Mouse (Mus musculus) urinary bladder, postnatal 4 days (tissue): ENCODE measurements around the gene Pigp.

Experiments used
- DNase-seq, 2 experiments: peaks; one replicate each; pipeline ENCODE4 v3.0.0; 2021 to 2022; ENCODE audit warnings: low spot score in 2 of 2

Gene Pigp

GRCm38 (mm10) chr16:94323681-94324080, 48.0 kb downstream of the Pigp start:
- DNase-seq = no peak

GRCm38 (mm10) chr16:94320223-94320622, 51.4 kb downstream of the Pigp start:
- DNase-seq = no peak

GRCm38 (mm10) chr16:94317752-94318151, 53.9 kb downstream of the Pigp start:
- no peak for DNase-seq

- no peak for DNase-seq
Measured at GRCm38 (mm10) chr16:94315215-94315614, 56.4 kb downstream of the Pigp start.

- no peak for DNase-seq
Measured at GRCm38 (mm10) chr16:94314626-94315025, 57.0 kb downstream of the Pigp start.

- DNase-seq = peak; percentile 98
Measured at GRCm38 (mm10) chr16:94313229-94314030, 58.2 kb downstream of the Pigp start, which contains the start of gene Hlcs. Gene Hlcs, minus strand, starts transcription at chr16:94313571.

- DNase-seq = peak; percentile 73 to 80
Measured at GRCm38 (mm10) chr16:94312663-94313228, 58.9 kb downstream of the Pigp start.

- DNase-seq = no peak
Measured at GRCm38 (mm10) chr16:94311931-94312330, 59.7 kb downstream of the Pigp start.

GRCm38 (mm10) chr16:94311416-94311815, 60.2 kb downstream of the Pigp start:
- DNase-seq = no peak

GRCm38 (mm10) chr16:94309025-94309424, 62.6 kb downstream of the Pigp start:
- no peak for DNase-seq
